Mouse (Mus musculus) c-Kit-positive CD71-negative TER-119-negative erythroid progenitor cells, embryonic 14.5 days (primary cell): ENCODE measurements at regions not wholly inside any gene's neighbourhood (a gene's known extent, or its start where the extent isn't known, plus 50 kb on each side); places are given as distances from the start of the nearest gene placed in this dataset.

Experiments
- DNase-seq: peaks from one replicate; pipeline ENCODE4 v3.0.0-alpha.2; 2013; ENCODE audit warnings: low read depth

GRCm38 (mm10) chr17:88341141-88341540 lies 99.4 kb upstream of the Foxn2 start:
- DNase-seq = no peak

GRCm38 (mm10) chr17:88341599-88341998 lies 98.9 kb upstream of the Foxn2 start:
- peak; percentile 9 for DNase-seq

- DNase-seq = no peak
Observed at GRCm38 (mm10) chr17:88343091-88343783, 97.3 kb upstream of the Foxn2 start.

GRCm38 (mm10) chr17:88345433-88345832 lies 95.1 kb upstream of the Foxn2 start:
- DNase-seq = no peak

GRCm38 (mm10) chr17:88346896-88347295 lies 93.6 kb upstream of the Foxn2 start:
- DNase-seq = no peak

- no peak for DNase-seq
Observed at GRCm38 (mm10) chr17:88349825-88350460, 90.6 kb upstream of the Foxn2 start.

GRCm38 (mm10) chr17:88350986-88351385 lies 89.5 kb upstream of the Foxn2 start:
- DNase-seq = no peak

- no peak for DNase-seq
Observed at GRCm38 (mm10) chr17:88352960-88353359, 87.6 kb upstream of the Foxn2 start.

- DNase-seq = no peak
Observed at GRCm38 (mm10) chr17:88361161-88361560, 79.3 kb upstream of the Foxn2 start.

- no peak for DNase-seq
Observed at GRCm38 (mm10) chr17:88362404-88362803, 78.1 kb upstream of the Foxn2 start.

- DNase-seq = no peak
Observed at GRCm38 (mm10) chr17:88367876-88368275, 72.6 kb upstream of the Foxn2 start.

GRCm38 (mm10) chr17:88369971-88370370 lies 70.5 kb upstream of the Foxn2 start:
- DNase-seq = no peak

- DNase-seq = no peak
Observed at GRCm38 (mm10) chr17:88370676-88371075, 69.8 kb upstream of the Foxn2 start.

- no peak for DNase-seq
Observed at GRCm38 (mm10) chr17:88378505-88378904, 62.0 kb upstream of the Foxn2 start.

GRCm38 (mm10) chr17:88379389-88379788 lies 61.1 kb upstream of the Foxn2 start:
- no peak for DNase-seq

- DNase-seq = no peak
Observed at GRCm38 (mm10) chr17:88381106-88381505, 59.4 kb upstream of the Foxn2 start.

GRCm38 (mm10) chr17:88383447-88383846 lies 57.1 kb upstream of the Foxn2 start:
- no peak for DNase-seq

- no peak for DNase-seq
Observed at GRCm38 (mm10) chr17:88388441-88388951, 52.0 kb upstream of the Foxn2 start.

GRCm38 (mm10) chr17:88389668-88390461 lies 50.6 kb upstream of the Foxn2 start:
- no peak for DNase-seq
